Mouse (Mus musculus): Measurements from ENCODE around the gene B230118H07Rik.

- no peak for TF ChIP-seq CTCF (IDR thresholded peaks at IDR 0.05; ENCODE audit: low read depth, low read length)
- TF ChIP-seq TAL1 (conservative IDR thresholded peaks at IDR 0.05; ENCODE audit: low read depth, low read length): no peak
- no peak for TF ChIP-seq GATA2 (IDR thresholded peaks at IDR 0.05; ENCODE audit: borderline replicate concordance, low read depth, low read length)
- TF ChIP-seq POLR2AphosphoS5 (IDR thresholded peaks at IDR 0.05; ENCODE audit: insufficient replicate concordance, low read depth, low read length): no peak
Observed at GRCm38 (mm10) chr2:101652921-101653597, 3.7 kb upstream of the B230118H07Rik start.

Data from G1E (cell line).